Mouse (Mus musculus): ENCODE data around the gene Slc34a3. TPM values are rescaled to one million over a fixed set of nuclear protein-coding genes. Genes with fewer than 3 reads are reported as not detected.

Slc34a3 gene
- polyA plus RNA-seq (2015; fragmentation: Nextera tagmentation; extraction: Ambion mirVana): not detected in 2 replicates

DNA sequence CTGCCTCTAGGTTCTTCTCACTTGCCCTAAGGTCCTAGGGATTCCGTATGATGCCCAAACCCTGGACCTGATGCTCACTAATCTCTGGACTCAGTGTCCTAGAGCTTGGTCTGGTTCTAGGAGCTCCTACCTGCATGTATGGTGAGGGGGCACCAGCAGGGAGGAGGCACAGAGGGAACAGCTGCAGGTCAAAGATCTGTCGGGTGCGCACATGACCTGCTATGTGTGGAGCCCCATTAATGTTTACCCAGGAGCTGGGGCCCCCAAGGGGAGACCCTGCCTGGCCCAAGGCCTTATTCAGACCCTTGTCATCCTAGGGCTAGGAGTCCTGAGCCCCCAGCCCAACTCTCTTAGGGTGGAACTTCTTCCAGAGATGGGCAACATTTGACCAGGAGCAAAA is at the start of gene Slc34a3:
Gene Slc34a3 (minus strand): TSS at position 315 of the 400 bp plus-strand sequence.

DNA sequence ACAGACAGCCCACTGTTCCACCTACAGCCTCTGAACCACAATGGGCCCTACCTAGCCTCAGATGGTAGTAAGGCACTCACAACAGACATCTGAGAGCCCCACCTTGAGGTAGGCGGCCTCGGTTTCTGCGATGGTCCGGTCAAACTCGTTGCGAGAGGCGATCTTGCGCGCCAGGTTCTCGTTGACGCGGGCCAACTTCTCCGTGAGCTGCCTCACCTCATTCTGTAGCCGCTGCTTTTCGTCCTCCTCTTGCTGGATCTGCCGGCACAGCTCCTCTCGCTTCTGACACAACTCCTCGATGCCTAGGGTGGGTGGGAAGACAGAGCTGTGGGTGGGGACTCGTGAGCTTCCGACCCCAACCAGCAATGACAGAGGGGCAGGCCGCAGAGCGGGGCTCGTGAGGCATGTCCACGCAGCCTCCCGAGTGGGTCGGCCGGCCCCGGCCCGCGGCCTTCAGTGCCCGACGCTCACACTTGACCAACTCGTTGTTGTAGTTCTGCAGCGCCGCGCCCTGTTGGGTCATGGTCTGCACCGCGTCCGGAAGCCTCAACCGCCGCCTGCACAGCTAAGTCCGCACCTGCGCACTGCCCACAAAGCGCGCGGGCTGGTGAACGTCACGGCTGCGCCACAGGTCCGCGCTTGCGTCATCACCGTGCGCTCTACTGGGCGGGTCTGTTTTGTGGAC is 37.8 kb upstream of the Slc34a3 start, which contains the start of the genes Ssna1 and Anapc2:
Gene Ssna1 (minus strand): TSS at position 612 of the 685 bp plus-strand sequence.
Gene Anapc2 (plus strand): TSS at position 652 of the 685 bp plus-strand sequence.

GRCm38 (mm10) chr2:25262291-25262767 is 28.2 kb upstream of the Slc34a3 start, which contains the start of gene Tprn:
TSS of gene Tprn (plus strand) at chr2:25262618.

GRCm38 (mm10) chr2:25255284-25255779 is 21.2 kb upstream of the Slc34a3 start, which contains the start of gene Tmem203:
TSS of gene Tmem203 (plus strand) at chr2:25255439.

GRCm38 (mm10) chr2:25246183-25247072 is 12.3 kb upstream of the Slc34a3 start, which contains the start of gene AL732309.1:
TSS of gene AL732309.1 (minus strand) at chr2:25246863.

GRCm38 (mm10) chr2:25242101-25242506 is 7.9 kb upstream of the Slc34a3 start, which contains the start of the genes Rnf208 and Cysrt1:
TSS of gene Rnf208 (plus strand) at chr2:25242255.
TSS of gene Cysrt1 (minus strand) at chr2:25242452.

DNA sequence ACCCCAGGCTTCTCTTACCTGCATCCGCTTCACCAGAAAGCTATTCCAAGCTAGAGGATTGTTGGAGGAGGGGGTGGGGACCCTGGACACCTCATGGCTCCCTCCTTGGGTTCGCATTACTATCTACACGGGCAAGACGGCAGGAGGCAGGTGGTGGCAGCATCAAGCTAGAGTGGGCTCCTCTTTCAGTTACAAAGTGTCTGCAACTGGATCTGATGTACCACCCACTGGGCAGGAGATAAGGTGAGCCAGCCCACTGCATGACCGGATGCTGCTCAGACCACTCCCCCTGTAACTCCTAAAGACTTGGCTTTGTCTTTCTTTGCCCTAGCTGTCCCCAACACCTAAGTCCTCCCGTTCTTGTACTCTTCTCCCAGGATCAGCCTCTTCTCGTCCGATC is 2.5 kb upstream of the Slc34a3 start, which contains the start of gene Rnf224:
Gene Rnf224 (minus strand): TSS at position 174 of the 400 bp plus-strand sequence.

DNA sequence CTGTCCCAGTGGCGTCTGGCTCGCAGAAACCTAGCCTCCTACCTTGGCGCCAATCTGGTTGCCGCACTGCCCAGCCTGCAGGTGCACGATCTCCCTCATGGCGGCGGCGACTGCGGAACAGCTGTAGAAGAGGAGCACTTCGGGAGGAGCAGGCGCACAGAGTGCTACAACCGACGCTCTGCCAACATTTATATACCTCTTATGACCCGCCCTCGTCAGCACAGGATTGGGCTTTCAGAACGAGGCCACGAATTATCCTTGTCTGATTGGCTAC is 9.7 kb downstream of the Slc34a3 start, which contains the start of gene Tubb4b:
Gene Tubb4b (minus strand): TSS at position 211 of the 274 bp plus-strand sequence.

GRCm38 (mm10) chr2:25218445-25218844 is 15.7 kb downstream of the Slc34a3 start, which contains the start of gene Fam166a:
TSS of gene Fam166a (plus strand) at chr2:25218745.

GRCm38 (mm10) chr2:25214444-25214843 is 19.7 kb downstream of the Slc34a3 start, which contains the start of gene Stpg3:
TSS of gene Stpg3 (minus strand) at chr2:25214637.

DNA sequence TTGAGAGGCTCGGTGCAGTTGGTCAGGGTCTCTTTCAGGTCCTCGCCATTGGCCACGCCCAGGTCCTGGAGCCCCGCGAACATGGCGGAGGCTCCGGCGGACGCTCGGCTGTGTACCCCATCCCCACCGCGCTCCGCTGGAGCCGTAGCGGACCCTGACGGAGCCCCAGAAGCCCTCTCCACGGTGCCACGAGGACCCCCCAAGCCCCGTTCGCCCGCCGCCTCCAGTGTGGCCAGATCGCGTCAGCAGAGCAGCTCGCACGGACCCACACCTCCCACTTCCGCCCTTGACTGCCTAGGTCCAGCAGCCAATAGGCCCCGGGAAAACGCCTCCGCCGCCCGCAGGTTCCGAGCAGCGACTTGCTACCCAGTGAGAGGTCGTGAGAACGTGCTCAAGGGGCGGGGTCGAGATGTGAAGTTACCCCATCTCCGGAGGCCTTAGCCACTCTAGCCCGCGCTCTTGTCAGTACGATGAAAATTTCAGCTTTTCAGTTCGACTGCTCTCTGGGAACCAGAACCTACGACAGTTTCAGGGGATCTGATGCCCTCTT is 23.0 kb downstream of the Slc34a3 start, which contains the start of gene Nelfb:
Gene Nelfb (minus strand): TSS at position 369 of the 550 bp plus-strand sequence.

DNA sequence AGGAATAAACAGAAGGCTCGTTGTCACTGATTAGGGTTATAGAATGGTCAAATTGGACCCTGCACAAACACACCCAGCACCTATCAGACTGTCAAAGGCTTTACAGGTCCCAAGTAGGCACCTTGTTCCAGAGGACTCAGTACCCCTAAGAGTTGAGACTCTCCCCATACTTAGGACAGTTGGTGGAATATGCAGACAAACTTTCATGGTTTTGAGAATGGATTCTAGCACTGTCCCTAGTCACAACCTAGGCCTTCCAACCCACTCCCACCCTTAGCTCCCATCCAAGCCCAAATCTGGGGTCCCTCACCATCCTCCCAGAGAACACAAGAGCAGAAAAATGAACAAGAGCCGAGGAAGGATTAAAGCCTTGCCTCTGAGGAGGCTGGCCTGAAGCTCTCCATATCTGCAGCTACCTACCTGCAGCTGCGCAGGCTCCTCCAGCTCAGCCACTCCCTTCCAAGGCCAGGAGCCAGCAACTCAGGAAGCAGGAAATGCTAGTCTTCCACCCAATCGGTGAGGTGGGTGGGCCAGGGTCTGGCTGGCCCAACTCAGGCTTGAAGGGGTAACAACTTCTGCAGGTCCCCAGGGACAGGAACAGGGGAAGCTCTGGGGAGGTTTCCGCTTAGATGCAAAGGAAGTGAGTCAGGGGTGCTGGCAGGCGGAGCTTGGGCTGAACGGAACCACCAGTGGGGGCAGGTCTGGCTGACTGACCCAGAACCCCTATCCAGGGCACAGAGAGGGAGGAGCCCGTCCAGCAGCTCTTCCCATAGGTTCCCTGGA is 37.8 kb downstream of the Slc34a3 start, which contains the start of gene Tor4a:
Gene Tor4a (minus strand): TSS at position 715 of the 783 bp plus-strand sequence.

DNA sequence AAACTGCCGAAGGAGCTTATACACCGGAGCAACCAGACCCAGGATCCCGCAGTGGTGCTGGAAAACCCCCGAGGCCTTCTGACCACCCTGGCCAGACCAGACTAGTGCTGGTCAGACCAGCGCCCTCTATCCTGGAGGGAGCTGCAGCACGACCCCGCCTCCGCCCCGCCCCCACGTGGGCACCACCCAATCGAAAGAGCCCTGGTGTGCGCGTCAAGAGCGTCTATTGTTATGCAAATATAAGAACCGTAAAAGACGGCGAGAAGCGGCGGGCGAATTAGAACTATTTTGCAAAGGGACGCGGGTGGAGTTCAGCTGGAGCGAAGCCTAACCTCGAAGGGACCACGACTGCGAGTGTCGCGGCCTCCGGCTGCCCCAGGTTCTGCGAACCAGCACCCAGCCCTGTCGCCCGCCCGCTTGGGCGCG is 53.7 kb downstream of the Slc34a3 start, which contains the start of gene Nrarp:
Gene Nrarp (plus strand): TSS at position 281 of the 426 bp plus-strand sequence.

Other genes starting within 250 kb of the Slc34a3 start
- 35.9 and 40.2 TPM in 2 replicates for gene Nsmf, start 180.0 kb downstream of the Slc34a3 start, polyA plus RNA-seq (2015; fragmentation: Nextera tagmentation; extraction: Ambion mirVana)
- not detected in 2 replicates for gene Entpd8, start 154.1 kb downstream of the Slc34a3 start, polyA plus RNA-seq (2015; fragmentation: Nextera tagmentation; extraction: Ambion mirVana)
- 0.23 and 0.29 TPM in 2 replicates for gene Noxa1, start 139.2 kb downstream of the Slc34a3 start, polyA plus RNA-seq (2015; fragmentation: Nextera tagmentation; extraction: Ambion mirVana)
- gene Nrarp, start 53.6 kb downstream of the Slc34a3 start, polyA plus RNA-seq (2015; fragmentation: Nextera tagmentation; extraction: Ambion mirVana): 11.0 and 13.9 TPM in 2 replicates
- 11.9 and 14.0 TPM in 2 replicates for gene Tor4a, start 37.5 kb downstream of the Slc34a3 start, polyA plus RNA-seq (2015; fragmentation: Nextera tagmentation; extraction: Ambion mirVana)
- 52.2 and 57.0 TPM in 2 replicates for gene Nelfb, start 22.9 kb downstream of the Slc34a3 start, polyA plus RNA-seq (2015; fragmentation: Nextera tagmentation; extraction: Ambion mirVana)
- not detected in 2 replicates for gene Stpg3, start 19.7 kb downstream of the Slc34a3 start, polyA plus RNA-seq (2015; fragmentation: Nextera tagmentation; extraction: Ambion mirVana)
- not detected in 2 replicates for gene Fam166a, start 15.6 kb downstream of the Slc34a3 start, polyA plus RNA-seq (2015; fragmentation: Nextera tagmentation; extraction: Ambion mirVana)
- 397 and 469 TPM in 2 replicates for gene Tubb4b, start 9.7 kb downstream of the Slc34a3 start, polyA plus RNA-seq (2015; fragmentation: Nextera tagmentation; extraction: Ambion mirVana)
- 0.10 TPM in 1 of 2 replicates, not detected in the other for gene Rnf224, start 2.4 kb upstream of the Slc34a3 start, polyA plus RNA-seq (2015; fragmentation: Nextera tagmentation; extraction: Ambion mirVana)
- gene Rnf208, start 7.9 kb upstream of the Slc34a3 start, polyA plus RNA-seq (2015; fragmentation: Nextera tagmentation; extraction: Ambion mirVana): 6.1 and 6.2 TPM in 2 replicates
- gene Cysrt1, start 8.1 kb upstream of the Slc34a3 start, polyA plus RNA-seq (2015; fragmentation: Nextera tagmentation; extraction: Ambion mirVana): 10.0 and 10.6 TPM in 2 replicates
- gene AL732309.1, start 12.5 kb upstream of the Slc34a3 start, polyA plus RNA-seq (2015; fragmentation: Nextera tagmentation; extraction: Ambion mirVana): 7.6 and 8.0 TPM in 2 replicates
- 35.6 and 37.6 TPM in 2 replicates for gene Tmem203, start 21.1 kb upstream of the Slc34a3 start, polyA plus RNA-seq (2015; fragmentation: Nextera tagmentation; extraction: Ambion mirVana)
- 6.5 and 7.2 TPM in 2 replicates for gene Tprn, start 28.3 kb upstream of the Slc34a3 start, polyA plus RNA-seq (2015; fragmentation: Nextera tagmentation; extraction: Ambion mirVana)
- gene Ssna1, start 38.1 kb upstream of the Slc34a3 start, polyA plus RNA-seq (2015; fragmentation: Nextera tagmentation; extraction: Ambion mirVana): 137 and 141 TPM in 2 replicates
- 88.7 and 91.4 TPM in 2 replicates for gene Anapc2, start 38.1 kb upstream of the Slc34a3 start, polyA plus RNA-seq (2015; fragmentation: Nextera tagmentation; extraction: Ambion mirVana)
- not detected in 2 replicates for gene Tmem210, start 53.8 kb upstream of the Slc34a3 start, polyA plus RNA-seq (2015; fragmentation: Nextera tagmentation; extraction: Ambion mirVana)
- 0.97 and 0.98 TPM in 2 replicates for gene Lrrc26, start 55.6 kb upstream of the Slc34a3 start, polyA plus RNA-seq (2015; fragmentation: Nextera tagmentation; extraction: Ambion mirVana)
- gene Grin1, start 84.8 kb upstream of the Slc34a3 start, polyA plus RNA-seq (2015; fragmentation: Nextera tagmentation; extraction: Ambion mirVana): 2.3 and 3.2 TPM in 2 replicates
- 32.5 and 37.0 TPM in 2 replicates for gene Man1b1, start 98.0 kb upstream of the Slc34a3 start, polyA plus RNA-seq (2015; fragmentation: Nextera tagmentation; extraction: Ambion mirVana)
- 13.1 and 14.8 TPM in 2 replicates for gene Dpp7, start 122.0 kb upstream of the Slc34a3 start, polyA plus RNA-seq (2015; fragmentation: Nextera tagmentation; extraction: Ambion mirVana)
- 34.1 and 37.0 TPM in 2 replicates for gene Uap1l1, start 131.3 kb upstream of the Slc34a3 start, polyA plus RNA-seq (2015; fragmentation: Nextera tagmentation; extraction: Ambion mirVana)
- gene Sapcd2, start 138.0 kb upstream of the Slc34a3 start, polyA plus RNA-seq (2015; fragmentation: Nextera tagmentation; extraction: Ambion mirVana): 5.6 and 5.9 TPM in 2 replicates
- 38.2 and 39.1 TPM in 2 replicates for gene Entpd2, start 161.5 kb upstream of the Slc34a3 start, polyA plus RNA-seq (2015; fragmentation: Nextera tagmentation; extraction: Ambion mirVana)
- 58.9 and 59.9 TPM in 2 replicates for gene Npdc1, start 165.0 kb upstream of the Slc34a3 start, polyA plus RNA-seq (2015; fragmentation: Nextera tagmentation; extraction: Ambion mirVana)
- gene Fut7, start 188.9 kb upstream of the Slc34a3 start, polyA plus RNA-seq (2015; fragmentation: Nextera tagmentation; extraction: Ambion mirVana): 0.08 TPM in 1 of 2 replicates, not detected in the other
- gene Abca2, start 194.3 kb upstream of the Slc34a3 start, polyA plus RNA-seq (2015; fragmentation: Nextera tagmentation; extraction: Ambion mirVana): 1.5 and 1.6 TPM in 2 replicates
- gene Clic3, start 222.5 kb upstream of the Slc34a3 start, polyA plus RNA-seq (2015; fragmentation: Nextera tagmentation; extraction: Ambion mirVana): 10.4 and 12.0 TPM in 2 replicates
- 34.9 and 35.2 TPM in 2 replicates for gene Paxx, start 226.7 kb upstream of the Slc34a3 start, polyA plus RNA-seq (2015; fragmentation: Nextera tagmentation; extraction: Ambion mirVana)
- 0.47 and 0.68 TPM in 2 replicates for gene Ptgds, start 235.7 kb upstream of the Slc34a3 start, polyA plus RNA-seq (2015; fragmentation: Nextera tagmentation; extraction: Ambion mirVana)

All from urinary bladder, postnatal 0 days (tissue).